Mouse (Mus musculus) small intestine, adult 10 weeks (tissue): ENCODE data around the gene Gkn3. TPM values are rescaled to one million over a fixed set of nuclear protein-coding genes. Genes with fewer than 3 reads are reported as not detected.

ENCODE experiments used
- polyA plus RNA-seq: library from polyadenylated mRNA; stranded (reverse); fragments of 350-450 nt; fragmentation: Illumina TruSeq; extraction: RNeasy Lipid Tissue Mini Kit (QIAGEN cat#74804); gene quantifications from one replicate; pipeline ENCODE4 v1.2.3, GENCODE M21; 2014; ENCODE audit warnings: low replicate concordance

The Gkn3 gene
- 0.56 TPM for polyA plus RNA-seq

DNA sequence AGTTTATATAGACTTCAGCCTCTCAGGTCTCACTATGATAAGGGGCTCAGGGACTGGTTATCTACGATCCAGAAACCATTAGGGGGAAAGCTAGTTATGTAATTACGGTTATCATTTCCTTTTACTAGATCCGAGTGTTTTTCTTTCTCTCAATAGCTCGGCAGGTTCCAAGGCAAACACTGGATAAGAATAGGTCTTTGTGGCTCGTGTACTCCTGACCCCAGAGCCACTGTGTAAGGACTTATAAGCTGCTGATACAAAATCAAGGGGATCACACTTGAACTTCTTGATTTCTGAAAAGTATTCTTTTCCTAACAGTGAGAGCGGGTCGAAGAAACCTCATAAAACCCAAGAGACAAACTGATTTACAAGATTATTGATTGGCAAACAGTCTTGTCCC is at the start of gene Gkn3:
TSS of gene Gkn3 (minus strand) at position 59 of the 400 bp plus-strand sequence.

GRCm38 (mm10) chr6:87428487-87429044 is 39.8 kb upstream of the Gkn3 start, which contains the start of gene Bmp10:
TSS of gene Bmp10 (plus strand) at chr6:87428994.

DNA sequence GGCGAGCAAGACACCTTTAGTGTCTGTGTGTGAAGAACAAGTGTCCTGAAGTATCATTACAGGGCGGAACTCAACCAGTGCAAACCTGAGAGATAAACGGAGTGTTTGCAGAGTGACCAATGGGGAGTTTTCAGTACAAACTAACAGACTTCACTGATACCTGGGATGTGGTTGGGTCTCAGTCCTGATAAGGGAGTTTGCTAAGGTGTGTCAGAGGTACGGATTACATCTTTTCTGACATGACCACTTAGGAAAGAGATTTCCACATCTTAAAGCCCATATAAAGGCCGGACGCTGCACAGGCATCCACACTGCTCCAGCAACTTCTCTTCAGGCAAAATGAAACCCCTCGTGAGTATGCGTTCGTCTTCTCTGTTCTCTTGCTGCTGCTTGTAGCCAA is 15.7 kb downstream of the Gkn3 start, which contains the start of gene Gkn2:
TSS of gene Gkn2 (plus strand) at position 301 of the 400 bp plus-strand sequence.

DNA sequence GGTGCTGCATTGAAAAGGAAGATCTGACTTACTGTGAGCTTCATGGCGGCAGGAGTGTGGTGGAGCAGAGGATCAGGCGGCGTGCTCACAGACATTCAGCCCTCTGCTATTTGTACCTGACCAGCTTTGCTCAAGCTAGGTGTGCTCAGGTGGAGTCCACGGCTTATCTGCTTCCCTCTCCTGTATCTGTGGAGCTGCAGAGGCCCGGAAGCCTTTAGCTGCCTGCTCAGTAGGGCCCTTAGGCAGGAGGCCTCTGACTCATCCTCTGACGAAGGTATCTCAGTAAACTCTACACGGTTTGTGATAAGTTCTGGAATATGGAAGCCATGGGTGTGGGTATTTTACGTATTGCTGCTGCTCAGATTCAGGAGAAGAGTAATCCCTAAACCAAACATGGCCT is 37.9 kb downstream of the Gkn3 start, which contains the start of gene Gkn1:
TSS of gene Gkn1 (minus strand) at position 114 of the 400 bp plus-strand sequence.

GRCm38 (mm10) chr6:87335091-87335934 is 53.4 kb downstream of the Gkn3 start, which contains the start of gene Antxr1:
TSS of gene Antxr1 (minus strand) at chr6:87335821.

Other genes with a start within 250 kb of the Gkn3 start
- 16.2 TPM for gene Antxr1, start 53.1 kb downstream of the Gkn3 start, polyA plus RNA-seq
- gene Gkn1, start 38.0 kb downstream of the Gkn3 start, polyA plus RNA-seq = not detected
- gene Gkn2, start 15.6 kb downstream of the Gkn3 start, polyA plus RNA-seq = not detected
- not detected for gene Bmp10, start 40.1 kb upstream of the Gkn3 start, polyA plus RNA-seq
- 0.74 TPM for gene Arhgap25, start 144.3 kb upstream of the Gkn3 start, polyA plus RNA-seq
- gene Prokr1, start 201.8 kb upstream of the Gkn3 start, polyA plus RNA-seq = 0.56 TPM